Mouse (Mus musculus): ENCODE results near the gene Zc3h7a.

Gene Zc3h7a

GRCm38 (mm10) chr16:11134348-11135344 lies 41.5 kb downstream of the Zc3h7a start, which contains the start of gene Txndc11:
TSS of gene Txndc11 (minus strand) at chr16:11134650.
- peak; percentile 100 for DNase-seq

GRCm38 (mm10) chr16:11133476-11134347 lies 42.5 kb downstream of the Zc3h7a start:
- DNase-seq = peak; percentile 31

GRCm38 (mm10) chr16:11132839-11133238 lies 43.4 kb downstream of the Zc3h7a start:
- DNase-seq = peak; percentile 32

- peak; percentile 56 for DNase-seq
Observed at GRCm38 (mm10) chr16:11128301-11128700, 47.9 kb downstream of the Zc3h7a start.

- DNase-seq = no peak
Observed at GRCm38 (mm10) chr16:11125371-11125770, 50.8 kb downstream of the Zc3h7a start.

GRCm38 (mm10) chr16:11124110-11124509 lies 52.1 kb downstream of the Zc3h7a start:
- no peak for DNase-seq

GRCm38 (mm10) chr16:11122625-11123024 lies 53.6 kb downstream of the Zc3h7a start:
- DNase-seq = no peak

- DNase-seq = peak; percentile 45
Observed at GRCm38 (mm10) chr16:11109198-11109740, 66.9 kb downstream of the Zc3h7a start.

- no peak for DNase-seq
Observed at GRCm38 (mm10) chr16:11104905-11105304, 71.3 kb downstream of the Zc3h7a start.

- DNase-seq = no peak
Observed at GRCm38 (mm10) chr16:11097301-11097700, 78.9 kb downstream of the Zc3h7a start.

GRCm38 (mm10) chr16:11093717-11094386 lies 82.3 kb downstream of the Zc3h7a start:
- DNase-seq = no peak

GRCm38 (mm10) chr16:11092523-11092922 lies 83.7 kb downstream of the Zc3h7a start:
- no peak for DNase-seq

GRCm38 (mm10) chr16:11092061-11092460 lies 84.1 kb downstream of the Zc3h7a start:
- peak; percentile 62 for DNase-seq

- no peak for DNase-seq
Observed at GRCm38 (mm10) chr16:11090836-11091570, 85.2 kb downstream of the Zc3h7a start.

- DNase-seq = peak; percentile 52
Observed at GRCm38 (mm10) chr16:11086856-11087588, 89.2 kb downstream of the Zc3h7a start.

Measured in kidney, adult 9 months (tissue).